Mouse (Mus musculus): Measurements from ENCODE around the gene Zfp729a. TPM values are rescaled to one million over a fixed set of nuclear protein-coding genes. Genes with fewer than 3 reads are reported as not detected.
"Not testable (repeated sequence)": the region's sequence is repeated elsewhere in the genome, so short reads cannot be mapped to it uniquely, and the experiment has no call there.

Zfp729a gene
- polyA plus RNA-seq (2015; fragmentation: Nextera tagmentation; extraction: Ambion mirVana), result 3.0 and 3.5 TPM in 2 replicates

DNA sequence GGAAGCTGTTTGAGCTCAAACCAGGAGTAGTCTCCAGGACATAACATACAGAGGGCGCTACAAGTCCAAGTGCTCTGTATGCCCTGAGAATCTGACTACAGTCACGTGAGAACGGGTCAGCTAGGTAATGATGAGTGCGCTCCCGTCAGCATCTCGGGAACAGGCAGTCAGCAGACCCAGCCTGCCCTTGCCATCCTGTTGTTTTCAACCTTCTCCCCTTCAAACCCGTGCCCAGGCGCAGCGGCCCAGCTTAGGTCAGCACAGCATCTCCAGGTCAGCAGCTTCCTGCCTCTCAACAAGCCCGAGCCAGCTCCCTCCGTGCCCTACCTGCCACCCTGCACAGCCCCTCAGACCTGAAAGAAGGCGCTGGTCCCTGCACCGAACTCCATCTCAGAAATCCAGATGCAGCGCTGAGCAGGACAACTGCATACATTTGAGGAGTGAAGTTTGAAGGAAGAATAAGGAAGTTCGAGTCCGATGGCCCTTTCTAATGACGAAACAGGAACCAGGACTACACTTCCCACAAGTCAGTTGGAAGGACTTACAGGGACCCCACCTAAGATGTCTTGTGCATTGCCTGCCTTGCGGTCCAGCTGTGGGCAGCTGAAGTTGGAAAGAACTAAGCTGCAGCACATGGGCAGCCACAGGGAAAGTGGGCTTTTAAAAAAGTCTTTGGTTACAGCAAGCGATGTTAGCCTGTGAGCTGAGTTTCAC, at the start of gene Zfp729a, which contains the start of gene Gm49345:
Gene Zfp729a, minus strand, starts transcription at position 498 of the 714 bp plus-strand sequence.
Gene Gm49345, minus strand, starts transcription at position 476 of the 714 bp plus-strand sequence.
- Histone ChIP-seq H3K9ac (peak within 1 kb of the TSS; percentile 86), H3K27ac (peak within 1 kb of the TSS; percentile 64), H3K4me1 (peaks cover 5% of the 10 kb centered on the region; the same call in 1 of the 2 replicates), H3K9me3 (no peaks in the 10 kb centered on the region), H3K36me3 (no peaks in the 10 kb centered on the region), H3K4me2 (peak within 1 kb of the TSS; percentile 64), H3K27me3 (no peaks in the 10 kb centered on the region), H3K4me3 (peak within 1 kb of the TSS; percentile 90)
- under 1% methylated on average over 19 of the region's 19 CpGs for WGBS
- ATAC-seq (ENCODE audit: insufficient number of reproducible peaks, insufficient read depth, low FRiP score, low TSS enrichment, low read depth), result peak; percentile 97

DNA sequence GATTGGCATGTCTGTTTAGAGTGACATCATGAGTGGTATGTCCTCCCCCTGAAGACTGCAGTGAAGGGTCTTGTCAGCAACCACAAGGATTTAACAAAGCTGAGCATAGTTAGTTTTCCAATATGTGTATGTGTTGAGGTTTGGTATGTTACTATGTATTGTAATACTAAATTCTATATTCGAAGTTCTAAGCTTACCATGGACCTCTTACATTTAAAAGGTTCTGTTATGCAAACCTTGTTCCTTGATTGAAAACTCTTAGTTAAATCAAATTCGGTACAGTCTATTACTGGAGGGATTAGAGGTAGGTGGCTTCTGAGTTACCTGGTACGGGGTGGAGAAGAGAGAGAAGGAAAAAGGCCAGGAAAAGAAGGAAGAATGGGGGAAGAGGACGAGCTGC, 49.4 kb upstream of the Zfp729a start, which contains the start of gene Zfp738:
Gene Zfp738, minus strand, starts transcription at position 101 of the 400 bp plus-strand sequence.
- no peak within 1 kb of the TSS for H3K4me3 ChIP-seq
- peaks cover 3% of the 10 kb centered on the region; the same call in 1 of the 2 replicates for H3K4me1 ChIP-seq
- H3K4me2 ChIP-seq, result no peak within 1 kb of the TSS
- no peaks in the 10 kb centered on the region for H3K36me3 ChIP-seq
- H3K27ac ChIP-seq, result no peak within 1 kb of the TSS
- ATAC-seq (ENCODE audit: insufficient number of reproducible peaks, insufficient read depth, low FRiP score, low TSS enrichment, low read depth), result no peak
- H3K27me3 ChIP-seq, result no peaks in the 10 kb centered on the region
- no peaks in the 10 kb centered on the region for H3K9me3 ChIP-seq
- 76% methylated on average over 4 of the region's 4 CpGs for WGBS
- no peak within 1 kb of the TSS for H3K9ac ChIP-seq

DNA sequence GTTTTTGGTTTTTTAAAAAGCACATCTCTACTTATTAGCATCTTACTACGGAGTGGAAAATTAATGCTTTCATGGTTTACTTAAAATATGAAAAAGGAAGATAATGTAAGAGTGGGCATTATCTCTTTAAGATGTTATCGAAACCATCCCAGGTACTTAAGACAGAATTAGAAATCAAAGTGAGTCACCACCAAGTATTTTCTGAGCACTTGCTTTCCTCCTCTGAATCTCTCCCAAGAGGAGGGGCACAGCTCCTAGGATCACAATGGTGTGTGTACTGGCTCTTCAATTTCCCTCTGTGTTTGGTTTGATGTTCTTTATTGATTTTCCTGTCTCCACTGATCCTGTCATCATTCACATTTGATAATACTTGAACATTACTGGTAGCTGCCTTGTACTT, 46.2 kb upstream of the Zfp729a start:
- H3K9ac ChIP-seq, result peak overlapping the region; percentile 91; the same call in 1 of the 2 replicates
- H3K27ac ChIP-seq; ATAC-seq (ENCODE audit: insufficient number of reproducible peaks, insufficient read depth, low FRiP score, low TSS enrichment, low read depth); H3K36me3 ChIP-seq; H3K4me1 ChIP-seq; H3K9me3 ChIP-seq; H3K27me3 ChIP-seq: not testable (repeated sequence)
- 78% methylated on average over 2 of the region's 2 CpGs for WGBS
- H3K4me2 ChIP-seq, result peak overlapping the region; percentile 73
- peak overlapping the region; percentile 82 for H3K4me3 ChIP-seq

DNA sequence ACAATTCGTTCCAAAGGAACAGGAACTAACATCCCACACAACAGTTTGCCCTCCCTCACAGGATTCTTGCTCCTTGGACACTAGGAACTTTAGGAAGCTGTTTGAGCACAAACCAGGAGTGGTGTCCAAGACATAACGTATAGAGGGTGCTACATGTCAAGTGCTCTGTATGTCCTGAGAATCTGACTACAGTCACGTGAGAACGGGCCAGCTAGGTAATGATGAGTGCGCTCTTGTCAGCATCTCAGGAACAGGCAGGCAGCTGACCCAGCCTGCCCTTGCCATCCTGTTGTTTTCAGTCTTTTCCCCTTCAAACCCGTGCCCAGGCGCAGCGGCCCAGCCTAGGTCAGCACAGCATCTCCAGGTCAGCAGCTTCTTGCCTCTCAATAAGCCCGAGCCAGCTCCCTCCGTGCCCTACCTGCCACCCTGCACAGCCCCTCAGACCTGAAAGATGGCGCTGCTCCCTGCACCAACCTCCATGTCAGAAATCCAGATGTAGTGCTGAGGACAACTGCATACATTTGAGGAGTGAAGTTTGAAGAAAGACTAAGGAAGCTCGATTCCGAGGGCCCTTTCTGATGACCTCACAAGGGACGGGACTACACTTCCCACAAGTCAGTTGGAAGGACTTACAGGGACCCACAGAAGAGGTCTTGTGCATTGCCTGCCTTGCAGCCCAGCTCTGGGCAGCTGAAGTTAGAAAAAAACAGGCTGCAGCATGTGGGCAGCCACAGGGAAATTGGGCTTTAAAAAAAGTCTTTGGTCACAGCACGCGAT, 45.6 kb upstream of the Zfp729a start:
- not testable (repeated sequence) for H3K4me1 ChIP-seq, H3K27me3 ChIP-seq, H3K36me3 ChIP-seq, H3K9me3 ChIP-seq
- Histone ChIP-seq H3K9ac (peak overlapping the region; percentile 91), H3K27ac (peak overlapping the region; percentile 22; the same call in 1 of the 2 replicates), H3K4me3 (peak overlapping the region; percentile 82), H3K4me2 (peak overlapping the region; percentile 73)
- ATAC-seq (ENCODE audit: insufficient number of reproducible peaks, insufficient read depth, low FRiP score, low TSS enrichment, low read depth), result peak; percentile 97
- 9% methylated on average over 16 of the region's 16 CpGs for WGBS

DNA sequence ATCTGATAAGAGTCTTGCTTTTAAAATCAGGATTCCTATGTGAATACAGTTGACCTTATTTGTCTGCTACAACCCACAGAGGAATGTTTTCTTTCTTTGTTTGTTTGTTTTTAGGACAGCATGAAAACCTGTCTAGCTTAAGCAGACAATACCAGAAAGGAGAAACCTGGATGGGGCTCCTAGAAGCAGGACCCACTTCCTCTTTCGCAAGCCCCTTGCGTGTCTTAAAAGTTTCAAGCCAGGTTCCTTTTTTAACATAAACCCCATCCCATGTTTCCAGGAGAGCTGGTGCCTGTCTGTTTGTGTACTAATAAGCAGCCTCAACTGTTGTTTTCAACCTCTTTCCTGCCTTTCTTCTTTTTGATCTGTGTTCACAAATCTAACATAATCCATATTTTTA, 37.3 kb upstream of the Zfp729a start:
- Histone ChIP-seq H3K9ac (no peak overlapping the region), H3K27ac (no peak overlapping the region), H3K9me3 (no peaks in the 10 kb centered on the region), H3K4me2 (no peak overlapping the region), H3K4me1 (no peaks in the 10 kb centered on the region), H3K36me3 (peaks cover 13% of the 10 kb centered on the region), H3K27me3 (no peaks in the 10 kb centered on the region), H3K4me3 (no peak overlapping the region)
- 93% methylated on average over 2 of the region's 2 CpGs for WGBS
- no peak for ATAC-seq (ENCODE audit: insufficient number of reproducible peaks, insufficient read depth, low FRiP score, low TSS enrichment, low read depth)

DNA sequence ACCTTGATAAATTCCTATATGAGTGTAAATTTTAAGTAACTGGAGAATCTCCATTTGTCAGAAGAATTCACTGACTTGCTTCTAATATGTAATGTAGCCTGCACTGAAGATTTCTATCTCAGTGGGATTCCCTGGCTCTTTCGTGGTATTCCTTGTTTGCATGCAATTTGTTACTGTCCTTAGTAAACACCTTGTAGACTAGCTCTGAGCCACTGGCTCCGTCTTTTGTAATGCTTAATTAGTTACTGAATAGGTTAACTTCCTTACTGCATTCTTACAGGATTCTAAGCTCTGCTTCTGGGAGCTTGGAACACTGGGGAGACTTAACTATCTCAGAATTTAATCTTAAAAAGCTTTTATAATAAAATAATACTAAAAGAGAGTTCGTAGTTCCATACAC, 14.9 kb upstream of the Zfp729a start:
- Histone ChIP-seq H3K4me2 (no peak overlapping the region), H3K4me3 (no peak overlapping the region), H3K9ac (no peak overlapping the region), H3K9me3 (no peaks in the 10 kb centered on the region), H3K36me3 (no peaks in the 10 kb centered on the region), H3K4me1 (no peaks in the 10 kb centered on the region), H3K27me3 (no peaks in the 10 kb centered on the region), H3K27ac (no peak overlapping the region)
- no peak for ATAC-seq (ENCODE audit: insufficient number of reproducible peaks, insufficient read depth, low FRiP score, low TSS enrichment, low read depth)
- WGBS, result 46% methylated on average over 3 of the region's 3 CpGs

DNA sequence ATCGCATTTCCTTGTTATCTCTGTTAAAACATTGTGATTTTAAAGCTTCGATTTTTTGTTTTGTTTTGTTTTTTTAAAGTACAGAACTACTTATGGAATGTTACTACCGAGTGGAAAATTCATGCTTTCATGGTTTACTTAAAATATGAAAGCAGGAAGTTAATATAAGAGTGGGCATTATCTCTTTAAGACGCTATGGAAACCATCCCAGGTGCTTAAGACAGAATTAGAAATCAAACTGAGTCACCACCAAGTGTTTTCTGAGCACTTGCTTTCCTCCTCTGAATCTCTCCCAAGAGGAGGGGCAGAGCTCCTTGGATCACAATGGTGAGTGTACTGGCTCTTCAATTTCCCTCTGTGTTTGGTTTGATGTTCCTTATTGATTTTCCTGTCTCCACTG, 27.5 kb downstream of the Zfp729a start:
- Histone ChIP-seq H3K9me3 (no peaks in the 10 kb centered on the region), H3K9ac (no peak overlapping the region), H3K36me3 (0 out of 2 replicates have a peak, but pooled peaks cover 4% of the 10 kb centered on the region), H3K4me2 (no peak overlapping the region), H3K27ac (no peak overlapping the region), H3K4me3 (no peak overlapping the region), H3K27me3 (no peaks in the 10 kb centered on the region), H3K4me1 (peaks cover 4% of the 10 kb centered on the region; the same call in 1 of the 2 replicates)
- ATAC-seq (ENCODE audit: insufficient number of reproducible peaks, insufficient read depth, low FRiP score, low TSS enrichment, low read depth), result no peak
- WGBS, result 93% methylated on average over 4 of the region's 4 CpGs

DNA sequence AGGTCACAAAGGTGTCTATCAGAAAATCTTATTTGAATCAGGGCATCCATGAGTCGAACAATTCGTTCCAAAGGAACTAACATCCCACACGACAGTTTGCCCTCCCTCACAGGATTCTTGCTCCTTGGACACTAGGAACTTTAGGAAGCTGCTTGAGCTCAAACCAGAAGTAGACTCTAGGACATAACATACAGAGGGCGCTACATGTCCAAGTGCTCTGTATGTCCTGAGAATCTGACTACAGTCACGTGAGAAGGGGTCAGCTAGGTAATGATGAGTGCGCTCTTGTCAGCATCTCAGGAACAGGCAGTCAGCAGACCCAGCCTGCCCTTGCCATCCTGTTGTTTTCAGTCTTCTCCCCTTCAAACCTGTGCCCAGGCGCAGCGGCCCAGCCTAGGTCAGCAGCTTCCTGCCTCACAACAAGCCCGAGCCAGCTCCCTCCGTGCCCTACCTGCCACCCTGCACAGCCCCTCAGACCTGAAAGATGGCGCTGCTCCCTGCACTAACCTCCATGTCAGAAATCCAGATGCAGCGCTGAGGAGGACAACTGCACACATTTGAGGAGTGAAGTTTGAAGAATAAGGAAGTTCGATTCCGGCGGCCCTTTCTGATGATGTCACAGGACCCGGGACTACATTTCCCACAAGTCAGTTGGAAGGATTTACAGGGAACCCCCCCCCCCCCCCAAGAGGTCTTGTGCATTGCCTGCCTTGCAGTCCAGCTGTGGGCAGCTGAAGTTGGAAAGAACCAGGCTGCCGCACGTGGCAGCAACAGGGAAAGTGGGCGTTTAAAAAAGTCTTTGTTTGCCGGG, 28.3 kb downstream of the Zfp729a start, which contains the start of gene Zfp729b:
Gene Zfp729b, minus strand, starts transcription at position 642 of the 811 bp plus-strand sequence.
- Histone ChIP-seq H3K4me1 (peaks cover 4% of the 10 kb centered on the region; the same call in 1 of the 2 replicates), H3K27ac (peak within 1 kb of the TSS; percentile 68), H3K9me3 (no peaks in the 10 kb centered on the region), H3K4me3 (peak within 1 kb of the TSS; percentile 79), H3K9ac (peak within 1 kb of the TSS; percentile 85), H3K36me3 (0 out of 2 replicates have a peak, but pooled peaks cover 6% of the 10 kb centered on the region), H3K27me3 (no peaks in the 10 kb centered on the region), H3K4me2 (peak within 1 kb of the TSS; percentile 75)
- peak; percentile 88 for ATAC-seq (ENCODE audit: insufficient number of reproducible peaks, insufficient read depth, low FRiP score, low TSS enrichment, low read depth)
- 3% methylated on average over 20 of the region's 20 CpGs for whole genome bisulfite sequencing

DNA sequence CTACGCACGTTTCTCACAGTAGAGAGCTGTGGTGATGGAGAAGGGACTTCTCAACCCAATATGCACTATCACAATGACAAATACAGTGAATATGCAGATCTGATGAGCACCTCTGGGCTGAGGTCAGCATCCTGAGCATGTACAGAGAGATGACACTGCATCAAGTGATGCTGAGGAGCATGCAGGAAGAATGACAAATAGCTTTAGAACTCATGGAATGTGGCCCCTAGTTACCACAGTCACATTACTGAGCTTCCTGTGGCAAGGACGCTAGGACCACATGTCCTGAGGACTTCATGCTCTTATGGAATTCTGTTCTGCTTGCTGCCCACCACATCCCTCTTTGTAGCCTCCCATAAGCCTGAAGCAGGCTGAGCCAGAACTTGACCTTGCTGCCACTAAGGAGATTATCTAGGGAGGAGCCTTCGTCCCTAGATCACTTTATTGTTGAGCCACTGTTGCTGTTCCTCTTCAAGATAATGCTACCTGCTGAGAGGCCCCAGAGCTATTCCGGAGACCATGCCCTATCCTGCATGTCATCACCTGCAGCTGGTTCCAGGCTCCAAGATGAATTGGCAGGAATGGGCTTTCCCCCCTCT, 64.9 kb downstream of the Zfp729a start:
- Histone ChIP-seq H3K4me3 (no peak overlapping the region), H3K4me1 (no peaks in the 10 kb centered on the region), H3K27me3 (no peaks in the 10 kb centered on the region), H3K36me3 (no peaks in the 10 kb centered on the region), H3K9me3 (no peaks in the 10 kb centered on the region), H3K27ac (no peak overlapping the region), H3K9ac (no peak overlapping the region), H3K4me2 (no peak overlapping the region)
- 68% methylated on average over 5 of the region's 5 CpGs for WGBS
- ATAC-seq (ENCODE audit: insufficient number of reproducible peaks, insufficient read depth, low FRiP score, low TSS enrichment, low read depth), result no peak
